Mouse (Mus musculus) heart, adult 2 months (tissue): ENCODE data around the gene Ppid.

Source experiments
- CTCF ChIP-seq: fragments of 200-600 bp; IDR thresholded peaks from 2 replicates; pipeline ENCODE4 v1.8.1; 2022; ENCODE audit warnings: antibody characterized with exemption, mild to moderate bottlenecking, moderate library complexity
- POLR2A ChIP-seq: fragments of 200-500 bp; IDR thresholded peaks from 2 replicates; pipeline ENCODE4 v1.6.1; 2011; ENCODE audit warnings: mild to moderate bottlenecking, low read depth, low read length, control low read depth; ENCODE audit not compliant: insufficient read depth

DNA sequence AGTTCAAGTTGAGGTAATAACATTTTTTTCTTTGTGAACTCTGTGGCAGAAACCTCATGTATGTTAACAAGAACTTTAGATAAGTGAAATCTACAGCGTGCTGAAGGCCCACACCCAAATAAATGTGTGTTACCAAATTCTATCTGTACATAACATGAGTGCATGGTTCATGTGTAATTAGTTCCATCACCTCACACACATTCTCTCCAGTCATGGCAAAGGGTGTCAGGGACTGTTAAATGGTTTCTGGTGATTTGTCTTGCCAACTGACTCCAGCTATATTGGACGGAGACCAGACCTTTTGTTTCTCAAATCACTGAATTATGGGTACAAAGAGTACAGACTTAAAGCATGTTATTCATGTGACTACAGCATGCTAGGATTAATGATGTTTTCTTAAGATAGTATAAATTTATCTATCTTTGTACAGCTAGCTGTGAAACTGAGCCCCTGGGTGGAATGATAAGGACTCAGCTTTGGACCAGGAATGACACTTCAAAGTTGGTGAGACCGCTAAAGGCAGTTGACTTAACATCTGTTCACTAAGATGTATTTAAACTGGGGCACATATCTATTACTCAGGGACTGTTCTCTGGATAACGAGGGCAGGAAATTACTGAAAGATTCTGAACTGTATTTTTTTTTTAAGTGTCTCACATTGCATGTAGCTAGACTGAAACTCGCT is 11.1 kb upstream of the Ppid start:
- TF ChIP-seq CTCF (no peak), POLR2A (no peak)
